Mouse (Mus musculus) neutrophil, adult 65 days (primary cell): ENCODE data around the gene 1700102P08Rik. TPM values are rescaled to one million over a fixed set of nuclear protein-coding genes. Genes with fewer than 3 reads are reported as not detected.

ENCODE experiments used
- total RNA-seq: library from RNA; stranded (reverse); gene quantifications from 2 replicates; pipeline ENCODE4 v1.2.4, GENCODE M21; 2023

1700102P08Rik gene
- total RNA-seq, result 1.1 and 1.5 TPM in 2 replicates

DNA sequence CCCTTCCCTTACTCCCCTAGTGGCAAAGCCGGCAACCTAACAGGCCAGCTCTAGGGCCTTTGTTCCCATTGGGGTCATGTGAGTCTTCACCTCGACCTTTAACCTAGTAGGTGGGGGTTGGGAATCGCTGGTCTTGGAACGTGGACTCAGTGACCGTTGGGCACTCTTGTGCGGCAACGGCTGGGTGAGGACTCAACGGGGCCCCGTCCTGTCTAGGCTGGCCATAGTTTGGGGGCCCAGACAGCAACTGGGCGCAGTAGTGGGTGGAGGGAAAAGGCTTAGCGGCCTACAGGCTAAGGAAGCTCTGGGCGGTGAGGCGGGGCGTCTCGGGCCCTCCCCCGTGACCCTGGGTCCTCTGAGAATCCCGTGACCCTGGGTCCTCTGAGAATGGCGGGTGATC is at the start of gene 1700102P08Rik:
1700102P08Rik (plus strand) TSS at position 130 of the 400 bp plus-strand sequence.

GRCm38 (mm10) chr9:108347540-108348289 is 44.9 kb upstream of the 1700102P08Rik start, which contains the start of gene Usp4:
TSS of gene Usp4 (plus strand) at chr9:108347853.

DNA sequence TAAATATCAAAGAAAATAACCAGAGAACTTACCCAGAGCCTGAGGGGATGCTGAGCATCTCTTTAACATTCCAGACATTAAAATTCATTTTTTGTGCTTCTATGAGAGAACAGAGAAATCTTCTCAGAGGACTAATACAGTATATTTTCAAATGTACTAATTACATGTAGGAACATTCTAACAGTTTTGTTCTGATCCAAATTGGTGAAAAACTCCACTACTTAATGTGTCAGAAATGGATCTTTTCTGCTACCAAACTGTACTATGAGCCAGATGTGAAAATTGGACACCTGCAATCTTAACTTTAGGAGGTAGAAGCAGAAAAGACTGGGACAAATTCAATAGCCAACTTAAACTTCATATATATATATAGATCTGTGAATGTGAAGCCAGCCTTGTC is 35.8 kb downstream of the 1700102P08Rik start, which contains the start of gene Ccdc36:
Ccdc36 (minus strand) TSS at position 101 of the 400 bp plus-strand sequence.

DNA sequence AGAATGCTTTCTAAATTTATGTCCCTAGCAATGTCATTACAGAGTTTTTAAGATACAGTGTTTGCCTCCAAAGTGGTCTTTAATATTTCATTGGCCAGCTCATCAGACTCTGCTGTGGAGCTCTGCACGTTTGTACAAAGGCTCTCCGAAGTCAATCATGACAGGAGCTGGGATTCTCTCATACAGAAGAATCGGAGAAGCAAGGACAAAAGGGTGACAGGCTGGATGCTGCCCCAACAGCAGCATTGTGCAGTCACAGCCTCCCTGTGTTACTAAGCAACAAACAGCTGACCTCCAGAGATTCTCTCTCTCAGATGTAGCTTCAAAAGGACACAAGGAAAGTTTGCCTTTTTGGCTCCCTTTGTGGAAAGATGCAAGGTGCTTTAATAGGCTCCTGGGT is 43.6 kb downstream of the 1700102P08Rik start, which contains the start of gene BC048562:
BC048562 (plus strand) TSS at position 301 of the 400 bp plus-strand sequence.

Other genes starting within 250 kb of the 1700102P08Rik start
- gene Bsn, start 202.4 kb upstream of the 1700102P08Rik start, total RNA-seq, result 0.27 and 0.51 TPM in 2 replicates
- gene Dag1, start 128.8 kb upstream of the 1700102P08Rik start, total RNA-seq, result 4.5 and 4.8 TPM in 2 replicates
- 0.75 and 1.5 TPM in 2 replicates for gene Nicn1, start 102.4 kb upstream of the 1700102P08Rik start, total RNA-seq
- not detected in 2 replicates for gene Amt, start 96.0 kb upstream of the 1700102P08Rik start, total RNA-seq
- 447 and 476 TPM in 2 replicates for gene Rhoa, start 86.7 kb upstream of the 1700102P08Rik start, total RNA-seq
- 10.6 and 11.2 TPM in 2 replicates for gene Tcta, start 86.6 kb upstream of the 1700102P08Rik start, total RNA-seq
- gene Gpx1, start 53.9 kb upstream of the 1700102P08Rik start, total RNA-seq, result 1,218 and 1,262 TPM in 2 replicates
- gene Usp4, start 45.0 kb upstream of the 1700102P08Rik start, total RNA-seq, result 127 and 168 TPM in 2 replicates
- gene Ccdc36, start 35.7 kb downstream of the 1700102P08Rik start, total RNA-seq, result not detected in 2 replicates
- gene BC048562, start 43.7 kb downstream of the 1700102P08Rik start, total RNA-seq, result not detected in 2 replicates
- 9.9 and 10.5 TPM in 2 replicates for gene Ccdc71, start 67.7 kb downstream of the 1700102P08Rik start, total RNA-seq
- 0.59 and 1.6 TPM in 2 replicates for gene Klhdc8b, start 68.8 kb downstream of the 1700102P08Rik start, total RNA-seq
- 0.44 and 0.79 TPM in 2 replicates for gene Lamb2, start 86.9 kb downstream of the 1700102P08Rik start, total RNA-seq
- gene Usp19, start 97.8 kb downstream of the 1700102P08Rik start, total RNA-seq, result 228 and 301 TPM in 2 replicates
- gene Qars, start 114.9 kb downstream of the 1700102P08Rik start, total RNA-seq, result 107 and 121 TPM in 2 replicates
- 116 and 150 TPM in 2 replicates for gene Qrich1, start 124.0 kb downstream of the 1700102P08Rik start, total RNA-seq
- gene Impdh2, start 167.5 kb downstream of the 1700102P08Rik start, total RNA-seq, result 71.0 and 72.2 TPM in 2 replicates
- gene Ndufaf3, start 174.6 kb downstream of the 1700102P08Rik start, total RNA-seq, result 21.4 and 26.7 TPM in 2 replicates
- 23.0 and 31.6 TPM in 2 replicates for gene Dalrd3, start 177.1 kb downstream of the 1700102P08Rik start, total RNA-seq
- gene Wdr6, start 185.9 kb downstream of the 1700102P08Rik start, total RNA-seq, result 2.0 and 3.8 TPM in 2 replicates
- 0.43 and 0.66 TPM in 2 replicates for gene P4htm, start 204.9 kb downstream of the 1700102P08Rik start, total RNA-seq